Mouse (Mus musculus) CD8-positive naive resting alpha-beta T cell, adult 2 months (primary cell): Measurements from ENCODE around the gene Akap6.
"Not testable (repeated sequence)": the region's sequence is repeated elsewhere in the genome, so short reads cannot be mapped to it uniquely, and the experiment has no call there.

ENCODE experiments used
- DNase-seq, 2 experiments: peaks; one replicate each; pipeline ENCODE4 v3.0.0; 2022; ENCODE audit warnings: low read depth in 2 of 2, low spot score in 2 of 2

Gene Akap6

GRCm38 (mm10) chr12:52711857-52712640 is 12.9 kb downstream of the Akap6 start:
- DNase-seq: no peak

DNA sequence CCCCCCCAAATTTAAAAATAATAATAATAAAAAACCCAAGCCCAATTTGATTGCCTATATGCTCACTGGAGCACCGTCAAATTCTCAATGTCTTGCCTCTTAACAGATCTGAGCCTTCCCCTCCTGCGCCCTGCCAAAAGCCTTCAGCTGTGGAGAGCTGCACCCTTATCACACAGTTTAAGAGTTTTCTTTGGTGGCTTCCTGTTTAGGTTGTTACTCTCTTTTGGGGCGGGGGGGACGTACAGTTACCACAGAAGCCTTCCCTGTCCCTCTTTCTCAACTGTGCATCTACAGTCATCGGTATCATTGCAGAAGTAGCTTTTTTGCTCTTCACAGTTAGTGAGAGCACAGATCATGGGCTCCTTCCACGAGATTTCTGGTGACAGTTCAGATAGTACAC is 19.2 kb downstream of the Akap6 start:
- no peak for DNase-seq

DNA sequence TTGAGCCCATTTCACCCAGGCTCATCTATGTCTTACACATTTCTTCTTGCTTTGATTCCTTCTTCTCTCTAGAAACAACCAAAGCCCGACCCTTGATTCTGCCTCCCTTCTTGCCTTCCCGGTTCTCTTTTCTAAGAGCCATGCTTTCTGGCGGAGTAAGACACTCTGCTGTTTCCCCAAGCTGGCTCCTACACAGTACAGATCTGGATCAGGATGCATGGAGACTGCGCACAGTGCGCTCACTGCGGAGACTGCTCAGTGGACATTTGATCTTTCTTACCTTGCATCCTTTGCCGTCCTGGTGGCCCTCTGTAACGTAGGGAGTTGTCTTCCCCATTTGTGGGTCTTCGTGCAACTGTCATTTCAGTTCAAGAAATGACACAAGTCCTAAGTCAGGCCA is 20.0 kb downstream of the Akap6 start:
- no peak for DNase-seq

DNA sequence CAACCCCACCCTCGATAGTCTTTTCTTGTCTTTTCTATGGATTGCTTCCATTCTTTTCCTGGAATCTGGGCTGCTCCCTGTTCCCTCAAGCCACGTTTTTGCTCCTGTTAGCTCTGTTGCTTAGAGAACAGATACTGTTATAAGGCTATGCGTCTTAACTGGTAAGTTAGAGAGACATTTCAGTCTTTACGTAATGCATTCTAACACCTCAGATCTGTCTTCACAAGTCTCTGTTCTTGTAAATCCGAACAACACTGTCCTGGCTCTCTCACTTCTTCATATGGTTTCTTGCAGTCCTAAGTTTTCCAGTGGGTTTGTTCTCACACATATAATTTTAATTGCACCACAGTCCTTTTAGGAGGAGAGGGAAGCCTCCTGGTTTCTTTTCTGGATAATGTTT is 20.5 kb downstream of the Akap6 start:
- no peak for DNase-seq

DNA sequence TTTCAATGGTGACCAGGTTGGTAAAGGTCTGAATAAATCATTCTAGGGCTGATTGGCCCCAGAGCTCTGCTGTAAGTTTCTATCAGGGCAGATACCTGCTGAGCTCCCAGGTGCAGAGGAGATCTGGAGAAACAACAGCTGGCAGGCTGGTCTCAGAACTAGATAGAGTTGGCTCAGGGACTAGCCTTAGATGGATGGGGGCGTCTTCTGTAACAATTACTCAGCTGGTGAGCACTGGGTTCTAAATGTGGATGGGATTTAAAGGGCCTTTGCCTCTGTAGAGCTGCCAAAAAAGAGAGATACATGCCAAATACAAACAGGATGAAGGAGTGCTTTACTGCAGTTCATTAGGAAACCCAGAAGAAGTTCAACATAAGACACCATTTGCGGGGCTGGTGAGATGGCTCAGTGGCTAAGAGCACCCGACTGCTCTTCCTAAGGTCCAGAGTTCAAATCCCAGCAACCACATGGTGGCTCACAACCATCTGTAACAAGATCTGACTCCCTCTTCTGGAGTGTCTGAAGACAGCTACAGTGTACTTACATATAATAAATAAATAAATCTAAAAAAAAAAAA is 24.9 kb downstream of the Akap6 start:
- not testable (repeated sequence) for DNase-seq

GRCm38 (mm10) chr12:52726434-52727231 is 27.4 kb downstream of the Akap6 start:
- no peak for DNase-seq

DNA sequence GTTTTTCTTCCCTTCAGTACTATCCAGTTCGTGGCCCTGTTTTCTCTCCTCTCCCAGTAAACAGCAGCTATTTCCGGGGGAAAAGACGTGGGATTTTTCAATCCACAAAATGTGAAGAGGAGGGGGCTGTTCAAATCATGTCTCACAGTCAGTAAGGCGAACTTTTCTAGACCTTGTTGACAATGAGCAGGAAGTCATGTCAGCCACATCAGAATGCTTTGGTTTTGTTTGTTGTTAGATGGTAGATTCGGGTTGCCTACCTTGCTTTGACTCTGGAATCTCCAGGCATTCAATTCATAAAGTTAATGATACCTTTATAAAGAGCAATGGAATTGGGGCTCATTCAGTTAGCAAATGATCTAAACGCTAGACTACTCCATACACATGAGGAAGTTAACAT is 30.2 kb downstream of the Akap6 start:
- DNase-seq: peak; percentile 3 to 11

DNA sequence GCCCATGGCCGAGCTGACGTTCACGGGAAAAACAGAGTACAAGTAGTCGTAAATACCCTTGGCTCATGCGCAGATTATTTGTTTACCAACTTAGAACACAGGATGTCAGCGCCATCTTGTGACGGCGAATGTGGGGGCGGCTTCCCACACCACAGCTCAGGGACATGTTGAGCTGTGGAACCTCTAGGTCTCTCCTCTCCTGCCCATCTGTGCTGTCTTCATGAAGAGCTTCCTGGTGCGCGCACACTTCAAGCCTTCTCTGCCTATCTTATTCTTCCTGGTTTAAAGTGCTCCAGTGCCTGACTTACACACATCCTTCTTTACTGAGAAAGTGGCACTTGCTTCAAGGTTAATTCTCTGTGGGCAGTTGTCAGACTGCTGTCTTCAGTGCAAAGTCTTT is 36.0 kb downstream of the Akap6 start:
- DNase-seq: not testable (repeated sequence)

GRCm38 (mm10) chr12:52737151-52737550 is 38.0 kb downstream of the Akap6 start:
- DNase-seq: no peak

DNA sequence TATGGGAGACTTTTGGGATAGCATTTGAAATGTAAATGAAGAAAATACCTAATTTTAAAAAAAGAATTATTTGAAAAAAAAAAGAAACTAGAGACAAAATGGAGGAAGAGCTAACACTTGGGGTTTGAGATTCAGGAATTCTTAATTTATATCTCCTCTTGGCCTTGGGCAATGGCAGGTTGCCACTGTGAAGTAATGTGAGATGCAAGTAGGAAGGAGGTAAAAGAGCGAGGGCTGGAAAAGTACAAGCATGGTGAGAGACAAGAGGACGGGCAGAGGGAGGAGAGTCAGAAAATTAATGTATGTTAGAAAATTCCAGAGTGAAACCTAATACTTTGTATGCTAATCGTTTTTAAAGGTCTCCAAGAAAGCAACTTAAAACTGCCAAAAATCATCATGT is 40.1 kb downstream of the Akap6 start:
- DNase-seq: no peak

- DNase-seq: no peak
Observed at GRCm38 (mm10) chr12:52741801-52742200, 42.6 kb downstream of the Akap6 start.

GRCm38 (mm10) chr12:52750006-52750405 is 50.8 kb downstream of the Akap6 start:
- no peak for DNase-seq

- DNase-seq: no peak
Observed at GRCm38 (mm10) chr12:52755649-52756048, 56.5 kb downstream of the Akap6 start.

GRCm38 (mm10) chr12:52757881-52758280 is 58.7 kb downstream of the Akap6 start:
- DNase-seq: no peak

DNA sequence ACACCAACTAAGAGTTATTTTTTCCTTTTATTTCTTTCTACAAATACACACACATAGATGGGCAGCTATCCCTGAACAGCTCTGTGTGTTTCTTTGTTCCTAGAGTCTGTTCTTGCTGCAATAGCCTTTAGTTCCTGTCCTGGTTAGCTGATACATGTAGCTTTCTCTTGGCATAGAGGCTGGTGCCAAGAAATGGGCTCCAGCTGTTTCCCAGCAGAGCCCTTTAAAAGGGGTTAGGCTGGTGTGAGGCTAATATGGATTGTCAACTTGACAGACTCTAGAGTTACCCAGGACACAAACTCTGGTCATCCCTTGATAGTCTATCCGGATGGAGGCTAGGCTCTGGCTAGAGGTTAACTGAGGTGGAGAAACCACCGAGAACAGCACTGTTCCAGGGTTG is 64.9 kb downstream of the Akap6 start:
- DNase-seq: no peak

GRCm38 (mm10) chr12:52764810-52765209 is 65.6 kb downstream of the Akap6 start:
- no peak for DNase-seq

DNA sequence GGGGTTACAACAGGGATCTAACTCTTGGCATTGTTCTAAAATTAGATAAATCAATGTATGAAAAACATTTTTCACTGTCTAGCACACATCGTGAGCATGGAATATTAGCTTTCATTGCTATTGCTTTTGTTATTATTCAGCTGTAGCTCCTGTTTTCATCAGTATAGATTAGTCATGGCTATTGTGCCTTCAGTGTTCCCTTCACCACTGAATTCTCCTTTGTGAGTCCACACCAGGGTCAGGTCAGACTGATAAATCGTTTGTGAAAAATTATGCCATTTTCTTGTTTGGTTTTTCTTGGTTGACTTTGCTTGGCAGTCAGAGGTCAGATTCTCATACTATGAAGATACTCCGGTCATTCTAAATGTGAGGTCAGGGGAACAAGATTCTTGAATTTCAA is 70.4 kb downstream of the Akap6 start:
- no peak for DNase-seq

- no peak for DNase-seq
Observed at GRCm38 (mm10) chr12:52771931-52772330, 72.7 kb downstream of the Akap6 start.

DNA sequence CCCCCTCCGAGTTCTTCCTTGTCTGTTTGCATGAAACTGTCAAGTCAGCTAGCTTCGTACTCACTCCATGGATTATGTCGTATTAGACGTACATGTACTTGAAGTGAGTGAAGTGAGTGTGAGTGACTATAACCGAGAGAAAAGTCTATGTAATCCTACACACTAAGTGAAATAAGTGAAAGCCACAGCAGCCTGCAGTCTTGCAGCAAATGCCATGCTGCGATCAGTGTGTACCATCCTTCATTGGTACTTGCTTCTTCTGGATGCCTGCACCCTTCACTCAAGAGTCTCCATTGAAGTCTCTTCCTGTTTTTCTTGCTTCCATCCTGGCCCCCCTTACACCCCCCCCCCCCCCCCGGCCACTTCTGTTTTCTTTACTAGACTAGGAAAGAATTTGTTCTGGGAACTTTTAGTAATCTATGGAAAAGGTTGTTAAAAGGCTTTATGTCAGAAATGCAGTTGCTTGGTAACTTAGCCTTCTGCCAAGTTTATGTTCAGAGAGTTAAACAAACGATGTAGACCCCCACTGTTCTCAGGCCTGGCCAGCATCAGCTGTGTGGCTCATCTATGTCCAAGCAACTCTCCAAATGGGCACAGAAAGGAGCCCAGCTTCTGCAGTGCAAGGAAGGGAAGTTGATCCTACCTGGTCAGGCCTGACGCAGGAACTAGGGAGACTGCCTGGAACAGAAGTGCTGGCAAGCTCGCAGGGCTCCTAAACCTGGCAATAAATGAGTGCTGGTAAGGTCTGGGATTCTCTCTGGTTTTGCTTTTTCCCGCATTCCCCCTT is 73.5 kb downstream of the Akap6 start:
- DNase-seq: no peak

DNA sequence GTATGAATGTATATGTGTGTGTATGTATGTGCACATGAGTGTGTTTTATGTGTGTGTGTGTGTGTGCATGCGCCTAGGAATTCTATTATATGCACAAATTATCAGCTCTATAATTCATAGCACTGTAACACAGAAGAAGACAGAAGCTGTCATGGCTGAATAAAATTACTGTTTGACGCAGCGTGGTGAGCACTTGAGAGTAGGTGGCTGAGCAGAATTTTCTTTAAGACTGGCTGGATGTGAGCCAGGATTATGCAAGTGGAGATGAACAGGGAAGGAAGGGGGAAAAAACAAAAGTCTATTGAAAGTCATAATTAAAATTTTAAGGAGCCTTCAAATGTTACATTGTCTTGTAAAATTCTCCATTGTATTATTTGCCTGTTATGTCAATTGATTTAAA is 74.7 kb downstream of the Akap6 start:
- no peak for DNase-seq

GRCm38 (mm10) chr12:52774382-52774781 is 75.2 kb downstream of the Akap6 start:
- no peak for DNase-seq
